Mouse (Mus musculus): Measurements from ENCODE around the gene Tnfrsf25.
A peak's percentile ranks its signal among the peaks of the same experiment; 100 is the strongest.

Tnfrsf25 gene

DNA sequence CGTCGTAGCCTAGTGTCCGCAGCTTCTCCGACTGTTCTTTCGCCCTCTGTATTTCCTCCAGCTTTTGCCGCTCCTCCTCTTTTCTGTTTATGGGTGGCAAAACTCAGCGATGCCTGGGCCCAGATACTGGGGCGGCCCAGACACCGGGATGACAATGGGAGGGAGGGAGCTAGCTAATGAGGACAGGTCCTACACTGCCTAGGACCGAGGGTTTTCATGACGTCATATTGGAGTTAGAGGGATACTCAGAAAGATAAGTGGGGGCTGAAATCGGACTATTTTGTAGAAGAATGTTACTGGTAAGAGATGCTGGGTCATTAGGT lies 5.4 kb downstream of the Tnfrsf25 start:
- DNase-seq (ENCODE audit: low spot score) = no peak

GRCm38 (mm10) chr4:152124361-152124961 lies 8.7 kb downstream of the Tnfrsf25 start:
- DNase-seq (ENCODE audit: low spot score) = no peak

DNA sequence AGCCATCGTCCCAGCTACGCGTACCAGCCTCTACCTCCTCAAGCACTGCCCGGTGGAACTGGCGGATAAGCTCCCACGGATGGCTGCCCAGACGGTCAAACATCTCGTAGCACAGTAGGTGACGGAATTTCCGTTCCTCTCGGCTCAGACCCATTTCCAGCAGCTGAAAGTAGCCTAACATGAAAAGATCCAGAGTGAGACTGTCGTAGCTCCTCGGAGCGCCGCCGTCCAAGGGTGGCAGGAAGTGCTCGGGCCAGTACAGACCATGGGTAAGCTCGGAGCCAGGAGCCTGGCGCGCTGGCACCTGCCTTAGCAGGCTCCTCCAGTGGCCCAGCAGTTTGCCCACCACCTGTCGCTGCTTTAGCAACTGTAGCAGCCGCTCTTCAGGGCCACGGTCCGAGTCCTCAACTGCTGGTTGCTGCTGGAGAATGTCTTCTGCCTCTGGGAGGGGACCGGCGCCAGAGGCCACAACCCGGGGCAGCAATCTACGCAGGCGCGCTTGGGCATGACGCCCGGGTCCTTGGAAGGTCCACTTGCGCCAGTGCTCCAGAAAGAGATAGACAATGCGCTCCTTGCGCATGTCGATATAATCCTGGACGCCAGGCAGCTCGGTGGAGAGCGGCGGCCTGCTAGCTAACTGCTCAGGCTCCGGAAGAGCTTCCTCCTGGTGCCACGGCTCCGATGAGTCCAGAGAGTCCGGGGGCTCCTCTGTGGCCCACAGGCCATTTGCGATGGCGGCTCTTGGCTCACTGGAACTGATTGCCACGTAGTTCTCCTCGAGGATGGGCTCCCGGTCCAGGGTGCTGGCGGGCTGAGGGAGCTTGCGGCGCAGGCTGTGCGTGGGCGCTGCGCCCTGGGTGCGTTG lies 9.7 kb downstream of the Tnfrsf25 start:
- no peak for DNase-seq (ENCODE audit: low spot score)

- no peak for DNase-seq (ENCODE audit: low spot score)
Observed at GRCm38 (mm10) chr4:152126026-152126920, 10.5 kb downstream of the Tnfrsf25 start.

DNA sequence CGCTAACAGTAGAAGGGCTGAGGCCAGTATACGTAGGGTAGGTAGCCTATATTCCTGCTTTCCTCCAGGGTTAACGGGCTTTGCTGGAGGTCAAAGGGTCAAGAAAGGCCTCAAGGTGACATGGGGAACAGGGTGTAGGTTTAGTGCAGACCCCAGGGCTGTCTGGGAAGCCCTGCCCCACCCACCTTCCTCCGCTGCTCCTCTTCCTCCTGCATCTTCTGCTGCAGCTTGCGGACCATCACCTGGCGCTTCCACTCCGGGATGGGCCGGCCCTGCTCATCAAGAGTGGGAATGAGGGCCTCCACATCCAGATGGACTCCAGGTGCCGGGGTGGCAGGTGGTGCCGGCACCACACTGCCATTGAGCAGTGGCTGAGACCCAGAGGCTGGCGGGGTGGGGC lies 12.2 kb downstream of the Tnfrsf25 start:
- DNase-seq (ENCODE audit: low spot score) = no peak

- DNase-seq (ENCODE audit: low spot score) = no peak
Observed at GRCm38 (mm10) chr4:152128784-152129183, 13.1 kb downstream of the Tnfrsf25 start.

GRCm38 (mm10) chr4:152129395-152129930 lies 13.7 kb downstream of the Tnfrsf25 start:
- DNase-seq (ENCODE audit: low spot score) = no peak

DNA sequence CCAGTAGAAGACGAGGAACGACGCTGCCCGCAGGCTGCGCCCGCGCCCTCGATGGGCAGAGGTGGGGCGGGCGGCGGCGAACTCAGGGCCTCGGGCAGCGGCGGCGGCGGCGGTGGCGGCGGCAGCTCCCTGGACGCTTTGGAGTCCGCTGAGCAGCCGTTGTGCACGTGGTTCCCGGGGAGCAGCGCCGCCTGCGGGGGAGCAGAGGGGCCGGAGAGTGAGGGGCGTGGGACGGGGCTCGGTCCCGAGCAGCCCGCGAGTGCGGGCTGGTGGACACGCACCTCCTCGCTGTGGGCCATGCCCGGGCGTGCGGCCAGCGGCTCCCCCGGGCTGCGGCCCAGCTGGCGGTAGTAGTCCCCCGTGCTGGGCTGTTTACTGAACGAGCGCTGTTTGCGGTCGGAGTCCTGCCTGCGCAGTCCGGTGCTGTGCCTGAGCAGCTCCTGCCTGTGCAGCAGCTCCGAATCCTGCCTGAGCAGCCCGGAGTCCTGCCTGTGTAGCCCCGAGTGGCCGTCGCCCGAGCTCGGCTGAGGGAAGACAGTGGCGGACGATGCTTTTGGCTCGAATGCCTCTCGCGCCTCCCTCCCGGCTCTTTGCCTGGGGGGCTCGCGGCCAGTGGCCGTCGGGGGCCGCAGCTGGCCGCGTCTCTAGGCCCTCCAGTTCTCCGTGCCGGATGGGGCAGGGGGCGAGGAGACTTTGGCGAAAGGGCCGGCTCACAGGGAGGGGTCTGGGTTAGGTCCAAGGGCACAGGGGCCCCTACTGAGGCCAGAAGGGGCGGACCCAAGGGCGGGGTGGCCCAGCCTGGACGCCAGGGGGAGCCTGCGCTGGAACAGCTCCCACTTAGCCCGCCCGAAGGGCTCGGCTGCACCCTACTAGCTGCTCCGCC lies 15.3 kb downstream of the Tnfrsf25 start:
- no peak for DNase-seq (ENCODE audit: low spot score)

DNA sequence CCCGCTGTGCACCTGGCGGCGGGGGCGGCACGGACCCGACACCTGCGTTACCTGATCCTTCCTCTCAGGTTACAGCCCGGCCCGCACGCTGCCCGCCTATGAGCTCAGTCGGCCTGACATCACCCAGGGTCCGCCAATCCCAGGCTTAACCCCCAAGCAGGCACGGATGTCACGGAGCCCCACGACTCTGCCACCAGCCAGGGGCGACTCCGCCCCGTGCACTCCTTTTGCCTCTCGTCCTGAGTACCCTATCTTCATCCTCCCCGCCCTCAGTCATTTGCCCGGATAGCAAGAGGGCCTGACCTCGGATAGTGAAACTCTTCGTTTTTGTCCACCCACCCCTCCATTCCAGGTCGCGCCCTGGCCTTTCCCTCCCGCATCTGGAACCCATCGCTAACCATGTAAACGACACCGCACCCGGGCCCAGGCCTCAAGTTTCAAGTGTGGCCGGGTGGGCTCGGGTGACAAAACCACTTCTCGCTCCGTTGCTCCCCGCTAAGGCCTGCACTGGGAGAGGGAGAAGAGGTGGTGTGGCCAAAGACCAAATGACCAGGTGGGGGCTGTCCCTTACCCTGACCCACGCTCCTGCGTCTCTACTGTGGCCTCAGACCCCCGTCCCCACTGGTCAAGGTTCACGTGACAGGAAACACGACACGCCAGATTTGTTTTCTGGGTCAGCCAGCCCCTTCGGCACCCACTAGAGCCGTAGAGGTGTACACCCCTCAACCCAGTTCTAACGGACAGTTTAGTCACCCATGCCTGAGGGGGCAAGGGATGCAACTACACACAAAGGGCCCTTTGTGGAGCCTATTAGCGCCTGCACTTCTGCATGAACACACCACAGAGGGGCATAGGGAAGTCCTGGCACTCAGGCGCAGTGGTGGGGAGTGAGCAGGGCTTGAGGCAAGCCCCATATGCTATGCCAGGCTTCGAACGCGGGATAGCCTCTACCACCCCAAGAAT lies 16.4 kb downstream of the Tnfrsf25 start:
- no peak for DNase-seq (ENCODE audit: low spot score)

DNA sequence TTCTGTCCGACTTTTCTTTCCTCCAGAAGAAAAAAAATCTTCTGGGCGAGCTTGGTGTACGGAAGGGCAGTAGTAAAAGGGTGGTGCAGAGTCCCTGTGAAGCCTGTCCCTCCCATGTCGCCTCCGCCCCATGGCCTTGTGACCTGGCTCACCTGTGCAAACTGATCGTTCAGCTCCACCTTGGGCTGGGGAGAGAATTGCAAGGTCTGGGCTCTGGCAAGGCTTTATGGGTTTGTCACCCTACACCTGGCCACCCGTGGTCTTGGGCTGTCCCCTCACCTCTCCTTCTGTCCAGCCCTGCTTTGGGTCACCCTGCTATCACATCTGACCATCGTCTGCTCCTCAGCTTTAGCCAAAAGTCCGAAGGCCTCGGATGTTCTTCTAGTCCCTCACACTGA lies 17.0 kb downstream of the Tnfrsf25 start:
- DNase-seq (ENCODE audit: low spot score) = no peak

GRCm38 (mm10) chr4:152133213-152133612 lies 17.5 kb downstream of the Tnfrsf25 start:
- no peak for DNase-seq (ENCODE audit: low spot score)

DNA sequence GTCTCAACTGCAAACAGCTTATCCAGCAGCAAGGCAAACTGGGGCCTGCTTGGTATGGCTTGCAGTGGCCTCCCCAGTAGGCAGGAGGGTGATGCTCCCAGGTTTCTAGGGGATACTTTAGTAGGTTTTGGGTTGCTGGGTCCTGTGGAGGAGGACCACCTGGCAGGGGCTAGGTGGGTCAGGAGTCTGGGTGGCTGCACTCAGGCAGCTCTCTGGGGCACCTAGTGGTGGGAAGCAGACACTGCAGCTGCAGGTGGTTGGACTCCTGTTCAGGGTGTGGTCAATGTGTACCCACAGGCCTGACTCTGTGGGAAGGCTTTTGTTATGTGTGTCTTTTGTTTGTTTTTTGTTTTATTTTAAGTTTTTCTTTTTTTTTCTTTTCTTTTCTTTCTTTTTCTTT lies 18.8 kb downstream of the Tnfrsf25 start:
- peak; percentile 62 for DNase-seq (ENCODE audit: low spot score)

DNA sequence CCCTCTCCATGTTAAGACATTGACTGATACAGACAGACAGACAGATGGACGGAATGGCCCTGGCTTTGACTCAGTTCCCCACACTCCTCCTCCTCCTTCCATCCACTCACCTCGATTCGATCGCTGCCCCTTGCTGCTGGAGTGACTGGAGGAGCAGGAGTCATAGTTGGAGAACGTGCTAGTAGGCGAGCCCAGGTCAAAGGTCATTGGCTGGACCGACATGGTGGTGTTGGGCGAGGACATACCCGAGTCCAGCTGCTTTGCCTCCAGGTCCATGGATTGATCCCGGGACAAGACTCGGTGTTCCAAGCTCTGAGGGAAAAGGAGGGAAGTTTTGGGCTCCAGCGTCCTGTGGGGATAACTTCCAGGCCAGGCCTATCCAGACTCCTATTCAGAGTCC lies 19.6 kb downstream of the Tnfrsf25 start:
- no peak for DNase-seq (ENCODE audit: low spot score)

GRCm38 (mm10) chr4:152136112-152136875 lies 20.6 kb downstream of the Tnfrsf25 start:
- DNase-seq (ENCODE audit: low spot score) = peak; percentile 46

GRCm38 (mm10) chr4:152136876-152137250 lies 21.1 kb downstream of the Tnfrsf25 start:
- no peak for DNase-seq (ENCODE audit: low spot score)

- peak; percentile 85 for DNase-seq (ENCODE audit: low spot score)
Observed at GRCm38 (mm10) chr4:152138497-152139260, 22.9 kb downstream of the Tnfrsf25 start.

DNA sequence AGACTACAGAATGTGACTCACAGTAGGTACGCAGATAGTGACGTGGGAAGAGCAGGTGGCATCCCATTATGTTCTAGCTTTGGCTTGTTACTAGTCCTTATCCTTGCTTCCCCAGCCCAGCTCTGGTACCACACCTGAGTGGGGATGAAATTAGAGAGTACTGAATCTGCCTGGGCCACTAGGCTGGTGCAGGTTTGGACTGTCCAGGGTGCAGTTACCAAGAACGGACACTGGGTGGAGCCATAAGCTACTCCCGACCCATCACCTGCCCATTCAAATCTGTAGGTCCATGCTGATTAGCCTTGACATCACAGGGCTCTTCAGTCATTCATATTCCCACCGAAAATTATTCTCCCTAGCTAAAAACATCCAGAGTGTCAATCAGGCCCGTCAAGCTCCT lies 24.7 kb downstream of the Tnfrsf25 start:
- peak; percentile 64 for DNase-seq (ENCODE audit: low spot score)

DNA sequence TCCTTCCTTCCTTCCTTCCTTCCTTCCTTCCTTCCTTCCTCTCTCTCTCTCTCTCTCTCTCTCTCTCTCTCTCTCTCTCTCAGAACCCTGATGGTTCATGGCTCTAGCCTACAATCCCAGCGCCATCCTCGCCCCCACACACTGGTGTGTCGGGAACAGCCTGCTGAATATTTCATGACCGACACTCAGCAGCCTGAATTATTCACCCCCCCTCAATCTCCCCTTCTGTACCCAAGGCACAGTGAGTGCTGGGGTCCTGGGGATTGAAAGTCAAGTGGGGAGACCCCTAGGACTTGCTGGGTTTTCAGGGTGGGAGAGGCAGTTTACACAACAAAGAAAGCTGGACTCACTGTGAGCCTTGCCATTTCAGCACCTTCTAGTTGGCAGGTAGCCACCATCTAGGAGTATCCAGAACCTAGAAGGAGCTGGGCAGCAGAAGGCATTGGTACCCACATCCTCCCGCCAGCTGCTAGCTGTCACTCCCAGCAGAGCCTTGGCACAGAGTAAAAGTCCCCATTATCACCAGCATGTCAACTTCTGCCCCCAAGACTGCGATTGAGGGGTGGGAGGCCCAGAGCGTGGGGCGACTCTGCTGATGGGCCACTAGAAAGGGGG lies 25.9 kb downstream of the Tnfrsf25 start:
- DNase-seq (ENCODE audit: low spot score) = no peak

Measured in c-Kit-positive CD71-positive TER-119-positive erythroid progenitor cells, embryonic 14.5 days (primary cell).